Mouse (Mus musculus) testis, adult 2 months (tissue): ENCODE measurements around the gene Sun2.

ENCODE experiments used
- CTCF ChIP-seq: fragments of 200-500 bp; IDR thresholded peaks from 2 replicates; pipeline ENCODE4 v1.5.1; 2012; ENCODE audit warnings: low read depth, mild to moderate bottlenecking, inconsistent platforms, low read length, moderate library complexity; ENCODE audit not compliant: control insufficient read depth, insufficient read depth, insufficient replicate concordance
- POLR2A ChIP-seq: fragments of 200-500 bp; IDR thresholded peaks from 2 replicates; pipeline ENCODE4 v1.6.1; 2012; ENCODE audit warnings: low read depth, mild to moderate bottlenecking, inconsistent platforms, low read length, moderate library complexity; ENCODE audit not compliant: control insufficient read depth

GRCm38 (mm10) chr15:79685141-79685641 is 57.1 kb downstream of the Sun2 start:
- no peak for TF ChIP-seq CTCF
- TF ChIP-seq POLR2A, result no peak
